Mouse (Mus musculus) frontal cortex, adult 2 months (tissue): ENCODE measurements around the gene Rap1gap2. TPM values are rescaled to one million over a fixed set of nuclear protein-coding genes. Genes with fewer than 3 reads are reported as not detected.
A peak's percentile ranks its signal among the peaks of the same experiment; 100 is the strongest.

Experiments used
- DNase-seq, 2 experiments: peaks; one replicate each; pipeline ENCODE4 v3.0.0; 2022; ENCODE audit warnings: low spot score in 1 of 2; ENCODE audit errors: extremely low spot score in 1 of 2
- polyA plus RNA-seq: library from polyadenylated mRNA; depleted of rRNA; stranded (reverse); fragments of >200 nt; gene quantifications from 2 replicates; pipeline ENCODE4 v1.2.3, GENCODE M21; 2012

Gene Rap1gap2
- polyA plus RNA-seq, 1 experiment = 115 TPM

- DNase-seq = no peak
These were observed 131.8 kb downstream of the Rap1gap2 start for GRCm38 (mm10) chr11:74478877-74479276.

GRCm38 (mm10) chr11:74472671-74473070 lies 138.0 kb downstream of the Rap1gap2 start:
- no peak for DNase-seq

DNA sequence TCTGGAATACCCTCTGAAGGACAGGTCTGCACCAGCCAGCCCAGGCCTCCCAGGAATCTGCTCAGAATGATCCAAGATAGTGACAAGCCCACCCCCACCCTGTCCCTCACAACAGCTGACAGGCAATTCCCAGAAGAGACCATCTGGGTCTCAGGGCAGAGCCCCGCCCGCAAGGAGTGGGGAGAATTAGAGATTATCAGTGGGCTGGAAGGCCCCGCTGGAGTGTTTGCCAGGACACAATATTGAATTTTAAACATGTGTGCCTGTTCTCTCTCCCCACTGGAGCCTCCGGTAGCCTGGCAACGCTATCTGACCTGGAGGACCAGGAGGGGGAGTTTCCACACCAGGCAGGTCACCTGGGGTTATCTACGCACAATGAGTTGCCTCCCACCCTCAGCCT lies 142.5 kb downstream of the Rap1gap2 start:
- no peak for DNase-seq

DNA sequence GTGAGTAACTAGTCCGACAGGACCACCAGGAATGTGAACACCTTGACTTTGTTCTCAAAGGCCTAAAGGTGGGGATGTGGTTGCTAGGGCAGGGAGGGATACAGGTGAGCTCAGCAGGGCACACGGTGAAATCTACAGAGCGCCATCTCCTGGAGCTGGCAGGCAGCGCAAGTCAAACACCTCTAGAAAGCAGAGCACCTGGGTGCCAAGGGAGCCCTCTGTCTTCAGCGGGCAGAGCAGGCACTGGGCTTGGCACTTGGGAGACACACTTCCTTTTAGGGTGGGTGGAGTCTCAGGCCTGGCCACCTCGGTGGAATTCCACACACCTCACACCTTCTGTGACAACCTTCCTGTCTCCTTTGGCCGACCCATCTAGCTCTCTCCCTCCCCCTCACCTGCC lies 145.0 kb downstream of the Rap1gap2 start:
- no peak for DNase-seq

DNA sequence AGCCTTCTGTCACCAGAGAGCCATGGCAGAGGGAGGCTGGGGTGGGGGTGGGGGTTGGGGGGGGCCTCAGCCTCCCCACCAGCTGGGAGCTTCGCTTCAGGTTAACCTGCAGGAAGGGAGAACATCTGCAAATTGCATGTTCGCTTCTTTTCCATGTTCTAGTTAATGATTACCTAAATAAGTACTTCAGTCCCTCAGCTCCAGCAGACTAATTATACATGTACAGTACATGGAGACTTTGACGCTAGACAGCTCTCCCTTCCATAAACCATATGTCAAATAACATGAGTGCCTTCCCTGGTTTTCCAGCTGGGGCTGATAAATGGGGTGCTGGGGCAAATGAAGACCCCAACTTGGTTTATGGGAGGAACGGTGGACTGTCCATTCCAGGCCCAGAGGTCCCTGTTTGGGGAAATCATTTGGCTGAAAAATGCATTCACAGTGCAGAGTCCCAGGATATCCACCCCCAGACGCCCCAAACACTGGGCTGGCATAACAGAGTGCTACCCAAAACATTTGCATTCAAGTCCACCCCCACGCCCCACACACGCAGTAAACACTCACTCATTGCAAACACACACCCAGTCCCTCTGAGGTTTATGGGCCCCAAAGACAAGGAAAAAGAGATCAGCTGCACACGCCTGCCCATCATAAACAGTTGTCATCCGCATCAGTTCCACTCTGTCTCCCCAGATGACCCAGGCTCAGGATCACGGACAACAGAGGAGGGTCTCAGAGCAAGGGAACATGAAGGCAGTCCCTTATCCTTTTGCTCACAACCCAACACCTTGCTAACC lies 146.3 kb downstream of the Rap1gap2 start:
- DNase-seq = no peak

DNA sequence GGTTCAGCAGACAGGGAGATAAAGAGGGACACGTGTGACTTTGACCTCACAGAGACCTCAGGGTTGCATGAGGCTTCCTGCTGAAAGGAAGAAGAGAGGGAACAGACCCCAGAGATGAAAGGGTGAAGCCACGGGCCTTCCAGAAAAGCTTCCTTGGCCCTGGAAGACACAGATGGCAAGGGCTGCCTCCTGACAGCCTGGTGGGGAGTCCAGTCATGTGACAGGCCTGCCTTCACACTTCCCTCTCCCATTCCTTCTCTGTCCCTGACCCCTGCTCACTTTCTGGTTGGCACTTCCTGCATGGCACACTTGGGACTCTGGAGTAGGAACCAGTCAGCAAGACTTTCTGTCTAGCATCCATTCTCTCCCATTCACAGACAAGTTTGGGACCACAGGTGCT lies 148.1 kb downstream of the Rap1gap2 start:
- DNase-seq = no peak

DNA sequence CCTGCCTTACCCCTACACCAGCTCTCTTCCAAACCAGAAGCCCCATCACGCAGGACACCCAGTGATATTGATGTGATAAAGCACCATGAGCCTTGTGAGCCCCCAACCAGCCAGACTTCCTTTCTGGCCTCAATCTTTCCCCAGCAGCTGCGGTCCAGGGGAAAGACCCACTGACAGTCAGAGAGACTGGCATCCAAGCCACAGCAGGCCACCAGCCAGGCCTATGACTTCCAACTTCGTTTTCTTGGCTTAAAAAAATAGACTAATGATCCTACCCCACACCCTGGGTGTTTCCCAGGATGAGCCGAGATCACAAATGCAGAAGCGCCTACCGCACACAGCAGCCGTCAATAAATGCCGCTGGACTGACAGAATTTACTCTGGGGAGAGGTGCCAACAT lies 151.1 kb downstream of the Rap1gap2 start:
- no peak for DNase-seq

GRCm38 (mm10) chr11:74458400-74458799 lies 152.3 kb downstream of the Rap1gap2 start:
- DNase-seq = no peak

GRCm38 (mm10) chr11:74457194-74457593 lies 153.5 kb downstream of the Rap1gap2 start:
- DNase-seq = no peak

GRCm38 (mm10) chr11:74448556-74448955 lies 162.2 kb downstream of the Rap1gap2 start:
- no peak for DNase-seq

DNA sequence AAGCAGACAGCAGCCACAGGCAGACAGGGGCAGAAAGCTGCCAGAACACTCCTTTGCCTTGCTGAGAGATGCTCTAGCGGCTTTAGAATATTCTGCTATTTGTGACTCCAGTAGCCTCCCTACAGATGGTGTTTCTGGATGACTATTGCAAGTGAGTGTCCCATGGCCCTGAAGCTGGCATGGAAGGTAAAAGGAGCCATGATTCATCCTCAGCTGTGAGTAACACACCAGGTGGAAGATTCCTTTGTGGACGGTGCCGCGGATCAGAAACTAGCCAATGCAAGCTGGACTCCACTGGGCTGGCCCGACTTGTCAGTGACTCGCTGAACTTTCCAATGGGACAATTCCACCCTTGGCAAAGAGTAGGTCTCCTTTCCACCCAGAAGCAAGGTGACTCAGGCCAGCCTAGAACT lies 162.7 kb downstream of the Rap1gap2 start:
- DNase-seq = peak; percentile 35 to 64

DNA sequence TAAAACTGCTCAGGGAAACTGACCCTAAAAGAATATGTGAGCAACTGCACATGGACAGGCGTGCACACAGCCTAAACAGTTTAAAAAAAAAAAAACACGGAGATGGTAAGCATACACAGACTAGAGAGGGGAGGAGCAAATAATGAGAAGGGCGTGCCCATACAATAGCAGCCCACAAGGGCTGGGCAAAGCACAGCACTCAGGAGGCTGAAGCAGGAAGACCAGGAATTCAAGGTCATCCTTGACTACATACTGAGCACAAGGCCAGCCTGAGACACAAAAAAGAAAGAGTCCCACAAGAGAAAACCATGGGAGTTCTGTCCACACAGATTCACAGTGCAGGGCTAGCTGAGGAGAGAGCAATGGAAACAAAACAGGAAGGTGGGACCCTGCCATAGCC lies 165.1 kb downstream of the Rap1gap2 start:
- DNase-seq = no peak

DNA sequence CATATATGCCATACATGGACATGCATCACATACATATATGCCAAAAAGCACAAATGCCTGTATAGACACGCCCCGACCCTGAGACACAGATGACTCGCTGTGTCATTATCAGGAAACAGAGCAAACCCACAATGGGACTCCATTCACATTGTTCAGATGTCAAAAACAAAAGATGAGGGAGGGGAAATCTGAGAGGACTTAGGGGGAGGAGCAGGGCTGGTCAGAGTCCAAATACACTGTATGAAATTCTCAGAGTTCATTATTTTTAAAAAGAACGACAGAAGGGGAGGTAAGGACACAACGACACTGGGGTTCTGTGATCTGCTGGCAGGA lies 166.8 kb downstream of the Rap1gap2 start:
- DNase-seq = no peak

DNA sequence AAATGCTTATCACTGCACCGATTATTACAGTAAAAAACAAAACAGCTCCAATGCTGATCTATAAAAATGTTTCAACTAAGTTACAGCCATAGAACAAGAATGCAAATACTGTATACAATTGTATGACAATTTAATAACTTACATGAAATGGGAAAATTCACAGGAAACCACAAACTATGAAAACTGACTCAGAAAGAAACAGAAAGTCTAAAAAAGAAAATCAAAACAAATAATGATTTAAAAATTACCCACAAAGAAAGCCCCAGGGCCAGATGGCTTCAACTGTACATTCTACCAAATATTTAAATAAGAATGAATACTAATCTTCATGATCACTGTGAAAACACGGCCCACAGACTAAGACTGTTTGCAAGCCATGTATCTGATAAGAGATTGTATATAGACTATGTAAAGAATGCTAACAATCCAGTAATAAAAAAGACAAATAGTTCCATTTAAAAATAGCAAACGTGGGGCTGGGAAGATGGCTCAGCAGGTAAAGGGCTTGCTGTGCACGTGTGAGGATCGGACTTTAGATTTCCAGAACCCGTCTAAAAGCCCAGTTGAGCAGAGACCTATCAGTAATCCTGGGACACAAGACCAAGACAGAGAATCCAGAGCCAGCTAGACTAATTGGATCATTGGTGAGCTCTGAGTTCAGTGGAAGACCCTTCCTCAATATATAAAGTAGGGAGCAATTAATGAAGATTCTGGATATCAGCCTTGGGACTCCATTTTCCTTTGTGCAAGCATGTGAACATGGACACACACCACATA lies 167.4 kb downstream of the Rap1gap2 start:
- DNase-seq = no peak

DNA sequence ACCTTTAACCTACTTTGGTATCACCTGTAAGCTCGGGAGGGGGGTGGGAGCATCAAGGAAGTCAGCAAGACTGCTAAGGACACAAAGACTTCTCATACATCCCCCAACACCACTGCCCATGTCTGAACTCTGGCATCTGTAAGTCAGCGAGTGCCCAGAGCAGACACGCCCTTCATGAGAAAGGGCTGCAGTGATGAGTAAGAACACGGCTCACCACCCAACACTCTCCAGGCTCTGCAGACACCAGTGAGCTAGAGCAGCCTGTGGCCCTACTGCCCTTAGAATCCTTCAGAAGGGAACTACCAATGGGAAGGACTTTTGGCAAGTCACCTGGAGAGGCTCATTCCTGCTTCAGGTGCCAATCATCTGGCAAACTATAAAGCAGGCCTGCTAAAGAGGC lies 168.3 kb downstream of the Rap1gap2 start:
- DNase-seq = no peak

- no peak for DNase-seq
These were observed 170.6 kb downstream of the Rap1gap2 start for GRCm38 (mm10) chr11:74440112-74440511.

DNA sequence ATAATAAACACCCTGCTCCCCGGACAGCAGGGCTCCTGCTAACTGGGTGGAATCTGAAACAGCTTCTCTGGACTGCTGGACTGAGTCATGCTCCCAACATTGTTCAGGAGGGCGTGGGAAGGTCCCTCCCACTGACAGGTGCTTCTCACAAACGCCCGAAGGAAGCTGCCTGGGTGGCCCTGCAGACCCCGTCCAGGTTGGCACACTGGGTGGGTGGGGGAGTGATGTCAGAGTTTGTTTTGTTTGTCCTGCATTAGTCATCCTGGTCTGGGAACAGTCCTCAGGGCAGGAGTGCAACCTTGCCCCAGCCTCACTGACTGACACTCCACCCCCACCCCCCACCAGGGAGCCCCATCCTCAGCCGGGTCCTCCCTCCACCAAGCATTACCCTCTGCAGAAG lies 171.5 kb downstream of the Rap1gap2 start:
- DNase-seq = peak in 1 of 2 experiments; percentile 38

- no peak for DNase-seq
These were observed 172.5 kb downstream of the Rap1gap2 start for GRCm38 (mm10) chr11:74438249-74438648.

- DNase-seq = no peak
These were observed 175.3 kb downstream of the Rap1gap2 start for GRCm38 (mm10) chr11:74435366-74435765.

DNA sequence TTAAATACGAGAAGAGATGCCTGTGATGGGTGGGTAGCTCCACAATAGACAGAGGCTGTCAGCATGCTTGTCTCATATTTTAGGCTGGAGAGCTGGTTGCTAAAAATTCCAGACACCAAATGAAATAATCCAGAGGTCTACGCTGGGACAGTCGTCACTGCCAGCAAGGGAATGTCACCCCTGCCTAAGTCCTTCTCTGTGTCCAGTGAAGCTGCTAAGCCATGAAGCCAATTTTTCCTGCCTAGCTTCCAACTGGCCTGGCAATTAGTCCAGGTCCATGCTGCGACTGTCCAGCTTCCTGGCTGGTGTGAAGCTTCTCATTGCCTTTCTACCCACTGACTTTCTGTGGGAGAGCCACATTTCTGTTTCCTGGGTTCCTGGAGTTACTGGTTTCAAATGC lies 177.7 kb downstream of the Rap1gap2 start:
- DNase-seq = no peak

DNA sequence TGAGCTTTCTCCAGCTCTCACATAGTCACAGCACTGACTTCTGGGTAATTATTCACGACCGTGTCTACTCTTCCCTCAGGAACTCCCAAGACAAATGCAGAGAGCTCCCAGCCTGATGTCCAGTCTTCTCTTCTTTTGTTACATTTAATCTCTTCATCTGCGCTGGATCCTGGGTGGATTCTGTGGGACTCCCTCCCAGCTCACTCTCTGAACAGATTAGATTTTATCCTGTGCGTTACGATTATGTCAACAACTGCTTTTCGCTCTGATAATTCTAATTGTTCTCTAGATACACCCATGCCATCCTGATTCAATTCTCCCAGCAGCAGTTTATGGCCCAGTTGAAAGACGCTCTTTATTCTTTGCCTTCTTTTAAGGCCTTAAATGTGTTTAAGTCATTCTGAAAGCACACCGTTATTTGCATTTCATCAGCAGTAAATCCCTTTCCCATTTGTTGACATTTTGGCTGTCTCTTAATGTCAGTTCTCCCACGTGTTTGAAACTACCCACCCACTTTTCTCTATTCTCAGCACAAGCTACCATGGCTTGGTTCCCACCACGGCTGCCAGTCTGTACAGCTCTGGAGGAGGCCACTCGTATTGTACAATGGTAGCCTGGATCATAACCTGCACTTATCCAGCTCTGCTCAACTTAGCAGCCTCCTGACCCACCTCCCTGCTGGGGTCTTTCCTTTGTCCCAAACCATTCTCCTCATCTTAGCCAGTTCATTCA lies 180.8 kb downstream of the Rap1gap2 start:
- DNase-seq = peak in 1 of 2 experiments; percentile 58
